Mouse (Mus musculus) C2C12 (cell line): Measurements from ENCODE around the gene Inpp5a.
A peak's percentile ranks its signal among the peaks of the same experiment; 100 is the strongest.

Experiments used
- CEBPB ChIP-seq: IDR thresholded peaks from one replicate; pipeline ENCODE4 v1.6.1; 2011; ENCODE audit warnings: low read depth, mild to moderate bottlenecking, control low read depth, moderate library complexity
- CTCF ChIP-seq: IDR thresholded peaks from one replicate; pipeline ENCODE4 v1.5.1; 2011; ENCODE audit not compliant: control insufficient read depth, insufficient read depth, insufficient read length
- MAX ChIP-seq: IDR thresholded peaks from one replicate; pipeline ENCODE4 v1.6.1; 2011; ENCODE audit warnings: mild to moderate bottlenecking, control low read depth
- MYOG ChIP-seq: IDR thresholded peaks from one replicate; pipeline ENCODE4 v1.6.1; 2011; ENCODE audit not compliant: control insufficient read depth, insufficient read length; ENCODE audit errors: extremely low read depth
- USF1 ChIP-seq: IDR thresholded peaks from one replicate; pipeline ENCODE4 v1.6.1; 2011; ENCODE audit warnings: low read depth, mild to moderate bottlenecking, control low read depth, moderate library complexity

DNA sequence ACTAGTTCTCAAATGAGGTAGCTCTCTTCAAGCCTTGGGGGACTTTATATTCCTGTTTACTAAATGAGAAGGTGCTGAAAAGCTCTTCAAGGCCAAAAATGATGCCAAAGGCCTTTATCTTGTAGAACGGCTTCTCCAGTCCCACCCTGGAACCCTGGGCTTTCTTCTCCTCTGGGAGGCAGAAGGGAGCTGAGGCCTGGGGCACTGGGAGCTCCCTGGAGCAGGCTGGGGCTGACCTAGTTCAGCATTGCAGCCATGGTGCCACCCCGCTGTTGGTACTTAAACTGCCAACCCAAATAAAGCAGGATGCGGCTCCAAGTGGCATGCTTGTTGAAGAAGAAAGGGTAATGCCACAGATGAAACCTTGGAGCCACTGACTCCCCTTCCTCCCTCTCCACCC is 1.5 kb downstream of the Inpp5a start:
- peak; percentile 1 for TF ChIP-seq CTCF
- TF ChIP-seq USF1 = no peak
- no peak for TF ChIP-seq MAX
- TF ChIP-seq CEBPB = no peak
- TF ChIP-seq MYOG = no peak
